Mouse (Mus musculus): ENCODE measurements around the gene Ppfia1. TPM values are rescaled to one million over a fixed set of nuclear protein-coding genes. Genes with fewer than 3 reads are reported as not detected.

Gene Ppfia1
- polyA plus RNA-seq, 1 experiment from 2014 or later = 42.5 TPM

DNA sequence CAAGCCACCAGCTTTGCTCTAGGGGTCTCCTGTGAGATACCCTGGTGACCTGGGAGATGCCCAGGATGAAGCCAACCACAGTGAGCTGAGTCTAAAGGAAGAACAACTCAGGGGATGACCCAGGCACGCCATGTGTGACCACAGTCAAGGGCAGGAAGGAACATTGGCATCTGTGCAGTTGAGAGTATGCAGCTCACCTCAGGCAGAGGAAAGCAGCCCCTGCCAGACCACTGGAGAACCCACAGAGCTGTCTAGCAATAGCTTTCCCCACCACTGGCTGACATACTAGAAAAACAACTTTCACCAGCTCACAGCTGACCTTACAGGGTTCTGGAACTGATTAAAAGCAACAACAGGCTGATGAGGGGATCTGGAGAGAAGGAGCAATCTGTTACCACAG is 105.3 kb downstream of the Ppfia1 start:
- Histone ChIP-seq H3K27me3 (no peaks in the 10 kb centered on the region), H3K27ac (no peak overlapping the region), H3K4me3 (no peak overlapping the region), H3K4me1 (no peaks in the 10 kb centered on the region), H3K4me2 (no peak overlapping the region), H3K9me3 (no peaks in the 10 kb centered on the region), H3K36me3 (peaks cover 95% of the 10 kb centered on the region), H3K9ac (no peak overlapping the region)
- 79% methylated on average over 1 of the region's 1 CpGs for WGBS
- ATAC-seq (ENCODE audit: insufficient number of reproducible peaks, low FRiP score, low TSS enrichment, low read depth) = no peak

DNA sequence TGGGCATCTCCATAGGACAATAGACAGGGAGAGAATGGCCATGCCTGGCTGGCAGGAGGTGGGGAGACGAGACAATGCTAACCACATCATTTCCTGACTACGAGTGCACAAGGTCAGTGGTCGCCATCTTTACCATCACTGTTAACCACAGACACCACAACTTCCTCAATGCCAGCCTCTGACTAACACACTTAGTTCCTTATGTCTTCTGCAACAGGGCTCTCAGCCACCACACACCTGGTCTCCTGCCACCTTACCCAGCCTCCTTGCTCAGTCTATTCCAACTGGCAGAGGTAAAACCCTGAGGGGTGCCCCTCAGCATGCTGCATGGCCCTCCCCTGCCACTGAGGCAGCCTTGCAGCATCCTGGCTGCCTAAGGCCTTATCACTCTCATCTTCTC is 106.4 kb downstream of the Ppfia1 start:
- WGBS = 82% methylated on average over 3 of the region's 3 CpGs
- ATAC-seq (ENCODE audit: insufficient number of reproducible peaks, low FRiP score, low TSS enrichment, low read depth) = no peak
- H3K9ac ChIP-seq = no peak overlapping the region
- H3K4me2 ChIP-seq = no peak overlapping the region
- no peak overlapping the region for H3K4me3 ChIP-seq
- no peaks in the 10 kb centered on the region for H3K27me3 ChIP-seq
- H3K4me1 ChIP-seq = no peaks in the 10 kb centered on the region
- peaks cover 89% of the 10 kb centered on the region for H3K36me3 ChIP-seq
- no peak overlapping the region for H3K27ac ChIP-seq
- no peaks in the 10 kb centered on the region for H3K9me3 ChIP-seq

DNA sequence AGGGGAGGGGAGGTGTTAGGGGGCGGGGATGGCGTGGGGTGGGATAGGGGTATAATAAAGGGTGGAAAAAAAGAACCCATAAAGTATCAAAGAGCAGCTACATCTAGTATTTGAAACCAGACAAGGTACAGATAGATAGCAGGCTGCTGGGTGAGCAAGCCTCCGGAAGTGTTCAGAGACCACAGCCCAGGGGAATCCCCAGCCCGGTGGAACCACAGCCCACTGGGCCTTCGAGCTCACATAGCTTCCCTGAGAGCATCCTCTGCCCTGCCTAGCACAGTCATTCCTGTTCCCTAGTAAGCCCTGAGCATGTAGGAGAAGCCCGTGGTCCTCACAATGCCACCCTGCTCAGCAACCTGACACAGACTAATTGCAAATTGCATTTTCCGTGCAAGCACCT is 108.7 kb downstream of the Ppfia1 start:
- no peaks in the 10 kb centered on the region for H3K27me3 ChIP-seq
- H3K4me2 ChIP-seq = no peak overlapping the region
- 92% methylated on average over 7 of the region's 7 CpGs for WGBS
- peaks cover 89% of the 10 kb centered on the region for H3K36me3 ChIP-seq
- no peaks in the 10 kb centered on the region for H3K4me1 ChIP-seq
- no peaks in the 10 kb centered on the region for H3K9me3 ChIP-seq
- no peak overlapping the region for H3K4me3 ChIP-seq
- H3K9ac ChIP-seq = no peak overlapping the region
- no peak overlapping the region for H3K27ac ChIP-seq
- ATAC-seq (ENCODE audit: insufficient number of reproducible peaks, low FRiP score, low TSS enrichment, low read depth) = no peak

DNA sequence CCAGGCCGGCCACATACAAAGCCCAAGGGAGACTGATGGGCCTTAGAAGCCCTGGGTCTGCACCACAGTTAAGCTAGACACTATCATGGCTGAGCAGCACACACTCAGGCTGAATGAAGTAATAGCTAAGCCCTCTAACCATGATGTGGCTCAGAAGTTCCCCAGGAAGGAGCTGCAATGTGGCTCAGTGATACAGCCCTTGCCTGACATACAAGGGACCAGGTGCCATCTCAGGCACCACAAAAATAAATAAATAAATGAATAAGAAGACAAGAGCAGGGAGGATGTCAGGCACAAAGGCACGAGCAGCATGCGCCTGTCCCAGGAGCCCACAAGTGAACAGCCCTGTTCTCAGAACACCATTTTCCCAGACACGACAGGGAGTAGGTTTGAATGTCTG is 111.6 kb downstream of the Ppfia1 start:
- H3K36me3 ChIP-seq = peaks cover 89% of the 10 kb centered on the region
- H3K27ac ChIP-seq = no peak overlapping the region
- ATAC-seq (ENCODE audit: insufficient number of reproducible peaks, low FRiP score, low TSS enrichment, low read depth) = no peak
- H3K4me2 ChIP-seq = no peak overlapping the region
- 88% methylated on average over 4 of the region's 4 CpGs for whole genome bisulfite sequencing
- H3K4me1 ChIP-seq = no peaks in the 10 kb centered on the region
- H3K9ac ChIP-seq = no peak overlapping the region
- no peaks in the 10 kb centered on the region for H3K9me3 ChIP-seq
- H3K4me3 ChIP-seq = no peak overlapping the region
- no peaks in the 10 kb centered on the region for H3K27me3 ChIP-seq

DNA sequence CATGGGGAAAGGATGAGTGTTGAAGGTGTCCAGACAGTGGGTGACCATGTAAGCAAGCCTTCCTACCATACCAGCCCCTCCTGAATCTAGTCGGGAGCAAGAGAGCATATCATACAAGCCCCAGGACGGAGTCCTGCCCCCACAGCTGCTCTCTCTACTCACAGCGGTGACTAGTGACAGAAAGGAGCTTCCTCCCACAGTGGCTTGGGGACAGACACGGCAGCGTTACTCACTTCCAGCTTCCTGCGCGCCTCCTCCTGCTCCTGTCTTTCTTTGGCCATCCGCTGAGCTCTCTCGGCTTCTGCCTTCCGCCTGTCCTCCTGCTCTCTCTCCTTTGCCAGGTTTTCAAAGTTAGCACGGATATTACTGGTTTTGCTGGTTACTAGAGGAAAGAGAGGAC is 112.1 kb downstream of the Ppfia1 start:
- H3K9ac ChIP-seq = no peak overlapping the region
- H3K4me1 ChIP-seq = no peaks in the 10 kb centered on the region
- no peak overlapping the region for H3K4me3 ChIP-seq
- peaks cover 89% of the 10 kb centered on the region for H3K36me3 ChIP-seq
- WGBS = 93% methylated on average over 11 of the region's 11 CpGs
- H3K4me2 ChIP-seq = no peak overlapping the region
- H3K9me3 ChIP-seq = no peaks in the 10 kb centered on the region
- no peak for ATAC-seq (ENCODE audit: insufficient number of reproducible peaks, low FRiP score, low TSS enrichment, low read depth)
- H3K27me3 ChIP-seq = no peaks in the 10 kb centered on the region
- no peak overlapping the region for H3K27ac ChIP-seq

DNA sequence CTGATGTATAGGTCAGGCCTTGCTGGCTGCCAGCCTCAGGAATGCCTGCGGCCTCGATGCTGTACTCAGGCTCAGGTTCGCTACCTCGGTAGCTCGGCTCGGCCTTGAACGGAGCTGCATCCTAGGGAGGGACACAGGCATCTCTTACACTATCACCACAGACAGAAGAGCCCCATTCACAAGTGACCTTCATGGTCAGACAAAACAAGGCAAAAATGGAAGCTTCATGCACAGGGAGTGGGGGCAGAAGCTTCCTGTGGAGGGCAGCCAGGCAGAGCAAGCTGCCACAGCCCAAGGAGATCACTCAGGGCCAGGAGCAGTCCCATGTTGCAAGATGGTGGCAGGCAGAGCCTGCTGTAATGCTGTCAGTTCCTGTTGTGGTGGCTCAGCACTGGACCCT is 114.7 kb downstream of the Ppfia1 start:
- WGBS = 98% methylated on average over 7 of the region's 7 CpGs
- ATAC-seq (ENCODE audit: insufficient number of reproducible peaks, low FRiP score, low TSS enrichment, low read depth) = no peak
- Histone ChIP-seq H3K4me1 (no peaks in the 10 kb centered on the region), H3K4me2 (no peak overlapping the region), H3K27me3 (no peaks in the 10 kb centered on the region), H3K9ac (no peak overlapping the region), H3K36me3 (peaks cover 73% of the 10 kb centered on the region), H3K9me3 (no peaks in the 10 kb centered on the region), H3K27ac (no peak overlapping the region), H3K4me3 (no peak overlapping the region)

DNA sequence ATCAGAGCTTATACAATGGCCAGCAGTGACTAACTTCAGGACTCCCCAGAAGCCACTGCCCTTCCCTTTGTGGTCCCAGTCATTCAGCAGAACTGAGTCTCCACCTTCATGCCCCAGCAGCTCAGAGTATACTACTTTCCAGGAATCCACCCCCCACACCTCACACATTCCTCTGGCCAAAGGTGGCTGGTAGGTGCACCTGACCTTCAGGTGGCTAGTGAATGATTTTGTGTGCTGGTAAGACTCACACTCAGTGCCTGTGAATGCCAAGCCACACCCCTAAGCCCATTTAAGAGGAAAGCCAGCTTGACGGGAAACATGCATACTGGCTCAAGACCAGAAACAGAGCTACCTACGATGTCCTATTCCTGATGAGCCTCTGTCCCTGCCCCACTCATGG is 120.6 kb downstream of the Ppfia1 start:
- peaks cover 25% of the 10 kb centered on the region for H3K36me3 ChIP-seq
- H3K4me3 ChIP-seq = no peak overlapping the region
- H3K9ac ChIP-seq = no peak overlapping the region
- H3K27me3 ChIP-seq = no peaks in the 10 kb centered on the region
- no peak overlapping the region for H3K4me2 ChIP-seq
- WGBS = 76% methylated on average over 2 of the region's 2 CpGs
- no peak overlapping the region for H3K27ac ChIP-seq
- no peaks in the 10 kb centered on the region for H3K4me1 ChIP-seq
- ATAC-seq (ENCODE audit: insufficient number of reproducible peaks, low FRiP score, low TSS enrichment, low read depth) = no peak
- no peaks in the 10 kb centered on the region for H3K9me3 ChIP-seq

DNA sequence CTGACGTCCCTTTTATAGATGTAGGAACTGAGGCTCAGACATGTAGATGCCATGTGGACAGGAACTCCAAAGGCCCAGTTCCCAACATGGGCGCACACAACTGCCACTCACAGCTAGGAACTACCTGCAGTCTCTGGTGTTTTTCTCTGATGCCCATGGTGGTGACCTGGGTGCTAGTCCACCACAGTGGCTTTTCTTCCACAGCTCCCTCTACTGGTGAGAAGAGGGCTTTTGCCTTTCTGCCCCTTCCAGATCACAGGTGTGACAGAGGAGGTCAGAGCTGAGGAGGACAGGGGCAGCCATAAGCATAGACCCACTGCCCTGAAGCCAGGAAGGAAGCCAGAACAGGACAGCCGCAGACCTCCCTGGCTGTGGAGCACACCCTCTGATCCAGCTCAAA is 126.1 kb downstream of the Ppfia1 start:
- 83% methylated on average over 3 of the region's 3 CpGs for WGBS
- Histone ChIP-seq H3K36me3 (no peaks in the 10 kb centered on the region), H3K4me3 (no peak overlapping the region), H3K9me3 (no peaks in the 10 kb centered on the region), H3K27me3 (no peaks in the 10 kb centered on the region), H3K27ac (no peak overlapping the region), H3K4me2 (no peak overlapping the region), H3K9ac (no peak overlapping the region), H3K4me1 (no peaks in the 10 kb centered on the region)
- no peak for ATAC-seq (ENCODE audit: insufficient number of reproducible peaks, low FRiP score, low TSS enrichment, low read depth)

Other genes with a start within 250 kb of the Ppfia1 start
- 183 and 187 TPM in 2 replicates for gene Cttn, start 82.7 kb downstream of the Ppfia1 start, polyA plus RNA-seq (2015; fragmentation: Nextera tagmentation; extraction: Ambion mirVana)
- gene Fadd, start 28.7 kb upstream of the Ppfia1 start, polyA plus RNA-seq (2015; fragmentation: Nextera tagmentation; extraction: Ambion mirVana) = 10.1 and 10.8 TPM in 2 replicates
- 9.7 and 12.0 TPM in 2 replicates for gene Ano1, start 198.2 kb upstream of the Ppfia1 start, polyA plus RNA-seq (2015; fragmentation: Nextera tagmentation; extraction: Ambion mirVana)